Mouse (Mus musculus): ENCODE results near the gene Cdc25a.

DNA sequence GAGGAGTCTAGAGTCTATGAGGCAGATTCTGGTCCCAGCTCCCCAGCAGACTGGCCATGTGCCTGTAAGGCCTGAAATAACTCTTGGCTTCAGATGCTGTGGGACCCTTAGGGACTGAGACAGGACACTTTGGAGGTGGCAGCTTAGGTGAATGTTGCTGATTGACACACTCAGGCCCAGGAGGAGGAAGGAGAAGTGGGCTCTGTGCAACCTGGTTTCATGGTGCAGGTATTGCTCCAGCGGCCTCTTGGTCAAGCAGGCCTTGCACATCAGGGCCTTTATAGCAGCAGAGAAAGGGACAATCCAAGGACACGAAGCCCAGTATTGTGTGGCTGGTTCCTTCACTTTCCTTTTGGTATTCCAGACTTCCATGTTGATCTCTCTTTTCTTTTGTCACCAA is 21.0 kb upstream of the Cdc25a start:
- TF ChIP-seq CTCF (IDR thresholded peaks at IDR 0.05; ENCODE audit: borderline replicate concordance, extremely low read depth, insufficient read depth, insufficient read length) = no peak
- no peak for TF ChIP-seq POLR2A (IDR thresholded peaks at IDR 0.05; ENCODE audit: borderline replicate concordance, extremely low read depth, insufficient read depth, insufficient read length, poor library complexity, severe bottlenecking)
